Mouse (Mus musculus) 3134 (cell line): Measurements from ENCODE around the gene Rasgrp3.
"Not testable (repeated sequence)": the region's sequence is repeated elsewhere in the genome, so short reads cannot be mapped to it uniquely, and the experiment has no call there.

ENCODE experiments used
- DNase-seq: peaks from one replicate; pipeline ENCODE4 v3.0.0-alpha.2; 2011; ENCODE audit warnings: low spot score; ENCODE audit not compliant: insufficient read length; ENCODE audit errors: extremely low read depth

The Rasgrp3 gene

GRCm38 (mm10) chr17:75435599-75435998, at the start of gene Rasgrp3:
Gene Rasgrp3 (plus strand): TSS chr17:75435896.
- no peak for DNase-seq

GRCm38 (mm10) chr17:75388402-75388801, 47.3 kb upstream of the Rasgrp3 start:
- DNase-seq: no peak

GRCm38 (mm10) chr17:75390142-75390541, 45.6 kb upstream of the Rasgrp3 start:
- DNase-seq: no peak

GRCm38 (mm10) chr17:75391429-75392192, 44.1 kb upstream of the Rasgrp3 start:
- no peak for DNase-seq

GRCm38 (mm10) chr17:75406405-75406804, 29.3 kb upstream of the Rasgrp3 start:
- DNase-seq: no peak

- no peak for DNase-seq
Observed at GRCm38 (mm10) chr17:75416861-75417260, 18.8 kb upstream of the Rasgrp3 start.

GRCm38 (mm10) chr17:75434152-75434551, 1.5 kb upstream of the Rasgrp3 start:
- DNase-seq: no peak

- DNase-seq: no peak
Observed at GRCm38 (mm10) chr17:75434871-75435270, 825 bp upstream of the Rasgrp3 start.

GRCm38 (mm10) chr17:75436095-75436494, 399 bp downstream of the Rasgrp3 start:
- no peak for DNase-seq

GRCm38 (mm10) chr17:75436819-75437218, 1.1 kb downstream of the Rasgrp3 start:
- no peak for DNase-seq

GRCm38 (mm10) chr17:75437239-75437750, 1.6 kb downstream of the Rasgrp3 start:
- no peak for DNase-seq

GRCm38 (mm10) chr17:75438162-75438561, 2.5 kb downstream of the Rasgrp3 start:
- DNase-seq: no peak

GRCm38 (mm10) chr17:75439062-75439461, 3.4 kb downstream of the Rasgrp3 start:
- DNase-seq: no peak

GRCm38 (mm10) chr17:75440619-75441018, 4.9 kb downstream of the Rasgrp3 start:
- DNase-seq: no peak

- no peak for DNase-seq
Observed at GRCm38 (mm10) chr17:75441260-75441830, 5.6 kb downstream of the Rasgrp3 start.

GRCm38 (mm10) chr17:75442352-75442751, 6.7 kb downstream of the Rasgrp3 start:
- no peak for DNase-seq

GRCm38 (mm10) chr17:75443064-75443621, 7.4 kb downstream of the Rasgrp3 start:
- DNase-seq: no peak

- no peak for DNase-seq
Observed at GRCm38 (mm10) chr17:75448257-75448656, 12.6 kb downstream of the Rasgrp3 start.

- no peak for DNase-seq
Observed at GRCm38 (mm10) chr17:75449022-75449421, 13.3 kb downstream of the Rasgrp3 start.

- no peak for DNase-seq
Observed at GRCm38 (mm10) chr17:75452313-75452712, 16.6 kb downstream of the Rasgrp3 start.

GRCm38 (mm10) chr17:75453639-75454038, 17.9 kb downstream of the Rasgrp3 start:
- no peak for DNase-seq

GRCm38 (mm10) chr17:75456096-75456495, 20.4 kb downstream of the Rasgrp3 start:
- DNase-seq: not testable (repeated sequence)
